Mouse (Mus musculus): ENCODE measurements at regions not wholly inside any gene's neighbourhood (a gene's known extent, or its start where the extent isn't known, plus 50 kb on each side); places are given as distances from the start of the nearest gene placed in this dataset.

GRCm38 (mm10) chr7:90046862-90047261 lies 66.1 kb upstream of the Eed start:
- no peak for TF ChIP-seq GATA1 (IDR thresholded peaks at IDR 0.05; ENCODE audit: borderline replicate concordance, low read length)
- no peak for TF ChIP-seq FLI1 (IDR thresholded peaks at IDR 0.05; ENCODE audit: low read length)
